Mouse (Mus musculus) adrenal gland, adult 8-10 months (tissue): ENCODE results near the gene Wdr75. TPM values are rescaled to one million over a fixed set of nuclear protein-coding genes. Genes with fewer than 3 reads are reported as not detected.

Experiments
- DNase-seq: peaks from one replicate; pipeline ENCODE4 v3.0.0; 2022
- total RNA-seq, 4 experiments: library from RNA; stranded (reverse); gene quantifications; 2 replicates each; pipeline ENCODE4 v1.2.4; 2022

Wdr75 gene
- total RNA-seq, 4 experiments from 2014 or later, result 41.5 to 52.6 (median 46.2) TPM

- peak; percentile 77 for DNase-seq
Measured at GRCm38 (mm10) chr1:45837736-45838135, 42.8 kb downstream of the Wdr75 start.

GRCm38 (mm10) chr1:45838271-45838670 lies 43.3 kb downstream of the Wdr75 start:
- DNase-seq, result no peak

GRCm38 (mm10) chr1:45845466-45845865 lies 50.5 kb downstream of the Wdr75 start:
- DNase-seq, result no peak

- no peak for DNase-seq
Measured at GRCm38 (mm10) chr1:45858038-45858437, 63.1 kb downstream of the Wdr75 start.

GRCm38 (mm10) chr1:45860349-45860748 lies 65.4 kb downstream of the Wdr75 start:
- DNase-seq, result no peak

GRCm38 (mm10) chr1:45861162-45861561 lies 66.2 kb downstream of the Wdr75 start:
- DNase-seq, result no peak

- no peak for DNase-seq
Measured at GRCm38 (mm10) chr1:45863641-45864040, 68.7 kb downstream of the Wdr75 start.

GRCm38 (mm10) chr1:45864564-45865014 lies 69.6 kb downstream of the Wdr75 start:
- DNase-seq, result no peak

GRCm38 (mm10) chr1:45865316-45865715 lies 70.3 kb downstream of the Wdr75 start:
- DNase-seq, result no peak

GRCm38 (mm10) chr1:45865727-45866126 lies 70.8 kb downstream of the Wdr75 start:
- no peak for DNase-seq

GRCm38 (mm10) chr1:45866288-45867018 lies 71.5 kb downstream of the Wdr75 start:
- DNase-seq, result no peak

- no peak for DNase-seq
Measured at GRCm38 (mm10) chr1:45868050-45868449, 73.1 kb downstream of the Wdr75 start.

GRCm38 (mm10) chr1:45868479-45869137 lies 73.6 kb downstream of the Wdr75 start:
- no peak for DNase-seq

Other genes starting within 250 kb of the Wdr75 start
- gene Gm5269, start 95.1 kb downstream of the Wdr75 start, total RNA-seq, result not detected
- 10 to 100 TPM; 11.2 to 26.8 (median 16.0) TPM for gene Slc40a1, start 131.4 kb downstream of the Wdr75 start, total RNA-seq